Mouse (Mus musculus): ENCODE results near the gene Peak1.

GRCm38 (mm10) chr9:56325725-56326124 lies 92.1 kb downstream of the Peak1 start:
- TF ChIP-seq FLI1 (IDR thresholded peaks at IDR 0.05; ENCODE audit: low read length): no peak
- TF ChIP-seq GATA1 (IDR thresholded peaks at IDR 0.05; ENCODE audit: borderline replicate concordance, low read length): no peak
